Mouse (Mus musculus) heart, adult 8-10 months (tissue): ENCODE data around the gene Prickle2. TPM values are rescaled to one million over a fixed set of nuclear protein-coding genes. Genes with fewer than 3 reads are reported as not detected.

Source experiments
- DNase-seq: peaks from one replicate; pipeline ENCODE4 v3.0.0; 2022; ENCODE audit warnings: low spot score
- total RNA-seq, 4 experiments: library from RNA; stranded (reverse); gene quantifications; 2 replicates each; pipeline ENCODE4 v1.2.4; 2022

Prickle2 gene
- total RNA-seq, 4 experiments from 2014 or later, result 4.2 to 5.7 (median 5.1) TPM

DNA sequence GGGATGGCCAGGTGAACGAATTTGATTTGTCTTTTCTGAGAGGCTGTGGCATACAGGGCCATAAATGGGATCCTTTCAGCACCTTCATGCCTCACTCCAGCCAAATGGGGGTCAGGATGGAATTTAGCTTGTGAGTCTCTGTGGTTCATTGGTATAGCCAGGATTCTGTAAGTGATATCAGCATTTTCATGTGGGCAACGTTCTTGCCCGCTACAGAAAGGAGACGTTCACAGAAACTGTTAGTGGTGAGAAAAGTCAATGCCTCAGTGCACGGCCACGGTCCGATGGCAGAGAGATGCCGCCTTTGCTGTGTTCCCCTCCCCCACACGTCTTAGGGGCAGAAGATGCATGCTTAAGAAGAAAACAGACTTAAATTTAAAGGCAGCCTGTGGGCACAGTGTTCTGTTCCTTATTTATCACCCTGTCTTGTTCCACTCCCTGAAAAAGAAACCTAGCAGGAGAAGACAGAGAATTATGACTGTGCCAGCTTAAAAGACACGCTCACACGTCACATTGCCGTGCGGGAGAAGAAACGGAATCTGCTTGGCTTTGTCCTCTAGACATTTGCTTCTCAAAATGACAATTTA, 322.7 kb downstream of the Prickle2 start:
- DNase-seq, result no peak

DNA sequence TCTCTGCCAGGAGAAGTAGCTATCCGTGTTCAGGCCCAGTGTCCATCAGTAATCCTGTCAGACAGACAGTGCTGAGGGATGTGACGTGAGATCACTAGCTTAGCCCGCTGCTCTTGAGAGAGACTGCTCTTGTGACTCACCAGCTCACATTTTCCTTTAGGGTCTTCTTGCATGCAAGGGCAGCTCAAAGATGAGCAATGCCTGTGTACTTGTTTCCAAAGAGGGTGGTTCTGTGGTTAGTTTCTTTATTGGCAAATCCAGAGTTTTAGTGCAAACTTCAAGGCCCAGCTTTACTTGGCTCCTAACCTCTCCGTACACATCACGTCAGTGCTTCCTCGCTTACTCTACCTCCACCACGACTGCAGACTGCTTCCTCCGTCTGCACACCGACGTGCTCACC, 324.9 kb downstream of the Prickle2 start:
- no peak for DNase-seq

DNA sequence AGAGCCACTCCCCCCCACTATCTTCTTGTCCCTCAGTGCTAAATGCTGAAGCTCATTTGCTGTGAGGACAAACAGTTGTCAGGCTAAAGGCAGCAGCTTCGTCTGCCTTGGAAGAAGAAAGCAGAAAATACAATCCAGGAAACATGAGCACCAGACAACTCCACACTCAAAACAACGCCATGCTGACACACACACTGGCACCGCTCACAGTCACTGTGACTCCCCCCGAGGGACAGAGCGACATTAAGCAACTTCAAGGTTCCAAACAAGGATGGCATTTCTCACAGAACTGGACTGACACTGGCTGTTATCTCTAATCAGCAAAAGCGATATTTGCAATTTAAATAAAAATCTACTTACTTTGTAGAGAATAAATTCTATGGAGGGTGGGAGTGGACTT, 331.1 kb downstream of the Prickle2 start:
- DNase-seq, result no peak

DNA sequence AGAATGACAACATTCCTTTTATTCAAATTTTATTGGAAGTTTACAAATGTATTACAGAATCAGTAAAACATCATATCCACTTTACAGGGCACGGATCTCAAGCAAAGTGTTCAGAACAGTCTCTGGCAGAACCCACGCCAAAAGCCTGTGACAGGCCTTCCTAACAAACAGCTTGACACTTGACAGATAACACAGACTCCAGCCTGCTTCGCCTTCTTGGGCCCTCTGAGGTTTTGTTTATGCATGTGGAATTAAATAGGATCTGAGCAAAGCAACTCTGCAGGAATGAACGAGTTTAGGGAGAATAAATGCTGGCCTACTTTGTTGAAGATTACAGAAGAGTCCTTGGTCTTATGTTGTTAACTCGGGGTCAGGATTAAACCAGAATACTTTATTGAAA, 335.1 kb downstream of the Prickle2 start:
- no peak for DNase-seq

DNA sequence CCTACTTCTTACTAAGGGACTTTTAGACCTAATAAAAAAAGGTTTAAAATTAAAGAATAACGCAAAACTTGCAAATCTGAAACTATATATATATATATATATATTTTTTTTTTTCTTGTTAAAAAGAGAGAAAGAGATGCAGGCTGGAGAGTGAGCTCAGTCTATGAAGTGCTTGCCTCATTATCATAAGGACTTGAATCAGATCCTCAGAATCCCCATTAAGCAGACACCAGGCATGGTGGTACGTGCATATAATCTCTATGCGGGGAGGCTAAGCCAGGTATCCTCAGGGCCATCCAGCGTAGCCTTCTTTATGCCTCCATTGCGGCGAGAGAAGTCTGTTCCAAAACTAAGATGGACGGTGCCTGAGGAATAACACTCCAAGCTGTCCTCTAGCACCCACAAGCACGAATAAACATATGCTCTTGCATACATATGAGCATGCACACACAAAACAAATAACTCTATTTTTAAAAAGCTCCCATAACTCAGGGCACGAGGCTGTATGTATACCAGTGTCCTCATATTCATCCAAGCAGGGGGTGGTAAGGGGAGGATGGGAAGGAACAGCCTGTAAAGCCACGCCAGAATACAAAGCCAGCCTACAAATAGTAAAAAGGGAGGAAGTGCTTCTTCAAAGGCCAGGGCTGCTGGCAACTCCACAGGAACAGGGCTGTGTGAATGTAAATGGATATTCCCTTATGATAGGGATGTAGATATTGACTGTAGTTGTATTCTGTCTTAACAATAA, 358.5 kb downstream of the Prickle2 start:
- DNase-seq, result no peak

DNA sequence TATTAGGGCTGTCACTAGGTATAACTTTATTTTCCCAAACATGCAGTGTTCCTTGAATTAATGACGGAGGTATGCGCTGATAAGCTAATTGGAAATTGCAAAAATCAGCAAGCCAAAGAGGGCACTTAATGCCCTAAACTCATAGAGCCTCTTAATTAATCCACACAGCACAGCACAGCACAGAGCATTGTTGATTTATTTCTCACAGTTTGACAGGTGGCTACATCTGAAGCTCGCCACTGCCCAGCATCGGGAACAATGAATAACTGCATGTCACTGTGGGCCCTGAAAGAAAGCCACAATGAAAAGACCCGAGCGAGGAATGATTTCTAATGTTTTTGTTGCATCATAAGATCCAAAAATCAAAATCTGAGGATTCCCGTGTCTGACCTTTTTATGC, 359.2 kb downstream of the Prickle2 start:
- no peak for DNase-seq

DNA sequence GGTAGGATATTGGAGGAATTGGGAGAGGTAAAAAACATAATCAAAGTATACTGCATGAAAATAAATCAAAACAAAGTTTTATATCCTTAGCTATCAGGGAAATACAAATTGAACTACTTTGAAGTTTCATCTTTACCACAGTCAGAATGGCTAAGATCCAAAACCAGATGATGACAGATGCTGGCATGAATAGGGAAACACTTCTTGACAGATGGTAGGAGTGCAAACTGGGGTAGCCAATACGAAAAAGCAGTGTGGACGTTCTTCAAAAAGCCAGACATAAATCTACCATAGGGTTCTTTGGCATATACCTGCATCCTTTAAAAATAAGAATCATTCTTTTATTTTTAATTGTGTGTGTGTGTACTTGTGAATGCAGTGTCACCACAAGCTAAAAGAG, 360.8 kb downstream of the Prickle2 start:
- DNase-seq, result no peak

DNA sequence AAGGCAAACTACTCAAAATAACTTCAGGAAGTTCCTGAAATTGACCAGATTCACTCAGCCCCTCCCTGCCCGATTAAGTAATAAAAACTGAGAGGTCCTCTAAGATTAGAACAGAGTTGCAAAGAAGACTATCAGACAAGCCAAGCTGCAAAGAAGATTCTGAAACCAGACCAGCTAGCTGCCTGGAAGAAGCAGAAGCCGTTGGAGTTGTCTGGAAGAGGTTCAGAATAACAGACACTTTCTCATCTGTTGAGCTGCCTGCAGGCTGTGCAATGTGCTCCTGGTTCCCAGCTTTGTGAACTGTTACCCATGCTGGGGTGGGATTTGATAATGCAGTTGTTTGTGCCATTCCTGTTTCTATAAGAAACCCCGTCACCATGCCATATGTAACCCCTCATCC, 361.4 kb downstream of the Prickle2 start:
- DNase-seq, result no peak

Other genes starting within 250 kb of the Prickle2 start
- under 1 TPM; 0.11 to 0.22 (median 0.16) TPM for gene A730049H05Rik, start 110.3 kb upstream of the Prickle2 start, total RNA-seq
- gene Gm15737, start 163.2 kb upstream of the Prickle2 start, total RNA-seq, result under 1 TPM; 0.20 to 0.72 (median 0.27) TPM
- 10 to 100 TPM in 3 of 4 experiments, 1 to 10 TPM in 1; 5.9 to 12.6 (median 11.5) TPM for gene Adamts9, start 237.3 kb upstream of the Prickle2 start, total RNA-seq